Mouse (Mus musculus) kidney, adult 2 months (tissue): ENCODE measurements around the gene Frat2.

Experiments used
- CTCF ChIP-seq: fragments of 200-500 bp; conservative IDR thresholded peaks from 2 replicates; pipeline ENCODE4 v1.5.1; 2011; ENCODE audit warnings: low read depth, mild to moderate bottlenecking, control low read depth, low read length, moderate library complexity, mixed read lengths; ENCODE audit not compliant: insufficient read depth, insufficient read length
- POLR2A ChIP-seq: fragments of 200-500 bp; IDR thresholded peaks from one replicate; pipeline ENCODE4 v1.6.1; 2011; ENCODE audit warnings: low read depth, low read length, control low read depth

GRCm38 (mm10) chr19:41832501-41833201, 15.3 kb downstream of the Frat2 start:
- TF ChIP-seq CTCF (no peak), POLR2A (no peak)
